Mouse (Mus musculus): Measurements from ENCODE around the gene Ccnt1. TPM values are rescaled to one million over a fixed set of nuclear protein-coding genes. Genes with fewer than 3 reads are reported as not detected.

The Ccnt1 gene
- polyA plus RNA-seq, 1 experiment from 2014 or later, result 60.7 TPM

Small RNAs within 50 kb of the gene (microRNA-seq; reads per million reads assigned to microRNA genes)
- gene Mir1291, result 1.8 reads per million

Other genes starting within 250 kb of the Ccnt1 start
- gene Olfr284, start 229.9 kb downstream of the Ccnt1 start, polyA plus RNA-seq (2016; fragmentation: Nextera tagmentation; extraction: Ambion mirVana), result not detected in 2 replicates
- not detected in 2 replicates for gene Olfr283, start 190.0 kb downstream of the Ccnt1 start, polyA plus RNA-seq (2016; fragmentation: Nextera tagmentation; extraction: Ambion mirVana)
- gene Olfr282, start 139.7 kb downstream of the Ccnt1 start, polyA plus RNA-seq (2016; fragmentation: Nextera tagmentation; extraction: Ambion mirVana), result not detected in 2 replicates
- gene Olfr281, start 118.3 kb downstream of the Ccnt1 start, polyA plus RNA-seq (2016; fragmentation: Nextera tagmentation; extraction: Ambion mirVana), result not detected in 2 replicates
- gene OR5BS1P, start 101.0 kb downstream of the Ccnt1 start, polyA plus RNA-seq (2016; fragmentation: Nextera tagmentation; extraction: Ambion mirVana), result not detected in 2 replicates
- 0.25 and 0.67 TPM in 2 replicates for gene Lalba, start 88.2 kb downstream of the Ccnt1 start, polyA plus RNA-seq (2016; fragmentation: Nextera tagmentation; extraction: Ambion mirVana)
- not detected in 2 replicates for gene Olfr279, start 78.5 kb downstream of the Ccnt1 start, polyA plus RNA-seq (2016; fragmentation: Nextera tagmentation; extraction: Ambion mirVana)
- 168 and 181 TPM in 2 replicates for gene Kansl2, start 36.7 kb downstream of the Ccnt1 start, polyA plus RNA-seq (2016; fragmentation: Nextera tagmentation; extraction: Ambion mirVana)
- gene 4930415O20Rik, start 81 bp upstream of the Ccnt1 start, polyA plus RNA-seq (2016; fragmentation: Nextera tagmentation; extraction: Ambion mirVana), result 0.28 TPM in 1 of 2 replicates, not detected in the other
- gene Adcy6, start 39.2 kb upstream of the Ccnt1 start, polyA plus RNA-seq (2016; fragmentation: Nextera tagmentation; extraction: Ambion mirVana), result 15.7 and 16.5 TPM in 2 replicates
- gene Cacnb3, start 59.9 kb upstream of the Ccnt1 start, polyA plus RNA-seq (2016; fragmentation: Nextera tagmentation; extraction: Ambion mirVana), result 16.6 and 24.2 TPM in 2 replicates
- gene Ddx23, start 92.0 kb upstream of the Ccnt1 start, polyA plus RNA-seq (2016; fragmentation: Nextera tagmentation; extraction: Ambion mirVana), result 21.8 and 25.4 TPM in 2 replicates
- gene Rnd1, start 106.5 kb upstream of the Ccnt1 start, polyA plus RNA-seq (2016; fragmentation: Nextera tagmentation; extraction: Ambion mirVana), result 0.38 and 0.62 TPM in 2 replicates
- 0.34 and 0.64 TPM in 2 replicates for gene Ccdc65, start 137.3 kb upstream of the Ccnt1 start, polyA plus RNA-seq (2016; fragmentation: Nextera tagmentation; extraction: Ambion mirVana)
- 26.8 and 28.9 TPM in 2 replicates for gene Fkbp11, start 157.3 kb upstream of the Ccnt1 start, polyA plus RNA-seq (2016; fragmentation: Nextera tagmentation; extraction: Ambion mirVana)
- 44.3 and 49.1 TPM in 2 replicates for gene Arf3, start 192.3 kb upstream of the Ccnt1 start, polyA plus RNA-seq (2016; fragmentation: Nextera tagmentation; extraction: Ambion mirVana)
- 0.62 and 0.99 TPM in 2 replicates for gene Wnt10b, start 207.2 kb upstream of the Ccnt1 start, polyA plus RNA-seq (2016; fragmentation: Nextera tagmentation; extraction: Ambion mirVana)
- gene Wnt1, start 218.9 kb upstream of the Ccnt1 start, polyA plus RNA-seq (2016; fragmentation: Nextera tagmentation; extraction: Ambion mirVana), result not detected in 2 replicates
- gene Ddn, start 238.6 kb upstream of the Ccnt1 start, polyA plus RNA-seq (2016; fragmentation: Nextera tagmentation; extraction: Ambion mirVana), result not detected in 2 replicates